Mouse (Mus musculus) left cerebral cortex, postnatal 4 days (tissue): Measurements from ENCODE around the gene Olfr782. TPM values are rescaled to one million over a fixed set of nuclear protein-coding genes. Genes with fewer than 3 reads are reported as not detected.
"Not testable (repeated sequence)": the region's sequence is repeated elsewhere in the genome, so short reads cannot be mapped to it uniquely, and the experiment has no call there.

Experiments
- DNase-seq: peaks from one replicate; pipeline ENCODE4 v3.0.0-alpha.2; 2022
- intact Hi-C: fragments of 180-260 bp; cut with DNase I; formaldehyde crosslinking; loops from one replicate; pipeline ENCODE4 v1.15.1; 2025
- total RNA-seq, 2 experiments: library from RNA; stranded (reverse); gene quantifications; 2 replicates each; pipeline ENCODE4 v1.2.3; 2021

Olfr782 gene
- not detected for total RNA-seq

GRCm38 (mm10) chr10:129348550-129348949 is at the start of gene Olfr782:
TSS of gene Olfr782 (plus strand) at chr10:129348850.
- DNase-seq, result no peak
- intact Hi-C loops, result no loop called here

- DNase-seq, intact Hi-C loops: not testable (repeated sequence)
These were observed 35.7 kb upstream of the Olfr782 start for GRCm38 (mm10) chr10:129312973-129313372.

- DNase-seq, intact Hi-C loops: not testable (repeated sequence)
These were observed 35.1 kb upstream of the Olfr782 start for GRCm38 (mm10) chr10:129313521-129313920.

- intact Hi-C loops, result no loop called here
- no peak for DNase-seq
These were observed 30.8 kb upstream of the Olfr782 start, which contains the start of gene Olfr780 for GRCm38 (mm10) chr10:129317817-129318216. TSS of gene Olfr780 (plus strand) at chr10:129318117.

GRCm38 (mm10) chr10:129328554-129328953 is 20.1 kb upstream of the Olfr782 start, which contains the start of gene Olfr781:
TSS of gene Olfr781 (plus strand) at chr10:129328854.
- DNase-seq, result no peak
- intact Hi-C loops, result no loop called here

- DNase-seq, intact Hi-C loops: not testable (repeated sequence)
These were observed 3.8 kb downstream of the Olfr782 start for GRCm38 (mm10) chr10:129352475-129352874.

GRCm38 (mm10) chr10:129356496-129356895 is 7.8 kb downstream of the Olfr782 start:
- intact Hi-C loops, DNase-seq: not testable (repeated sequence)

- DNase-seq, result no peak
- intact Hi-C loops, result no loop called here
These were observed 8.7 kb downstream of the Olfr782 start for GRCm38 (mm10) chr10:129357307-129357706.

- DNase-seq, intact Hi-C loops: not testable (repeated sequence)
These were observed 25.4 kb downstream of the Olfr782 start for GRCm38 (mm10) chr10:129374051-129374450.

- DNase-seq, result no peak
- intact Hi-C loops, result no loop called here
These were observed 35.1 kb downstream of the Olfr782 start, which contains the start of gene Olfr784 for GRCm38 (mm10) chr10:129383783-129384182. TSS of gene Olfr784 (plus strand) at chr10:129384083.

- intact Hi-C loops, result no loop called here
- DNase-seq, result no peak
These were observed 52.2 kb downstream of the Olfr782 start for GRCm38 (mm10) chr10:129400892-129401291.

Other genes with a start within 250 kb of the Olfr782 start
- gene Olfr768, start 249.5 kb upstream of the Olfr782 start, total RNA-seq, result not detected
- not detected for gene Olfr769, start 231.0 kb upstream of the Olfr782 start, total RNA-seq
- not detected for gene Olfr770, start 209.9 kb upstream of the Olfr782 start, total RNA-seq
- not detected for gene Olfr771, start 184.1 kb upstream of the Olfr782 start, total RNA-seq
- not detected for gene Olfr772, start 170.9 kb upstream of the Olfr782 start, total RNA-seq
- not detected for gene Olfr773, start 161.4 kb upstream of the Olfr782 start, total RNA-seq
- gene Olfr774, start 112.6 kb upstream of the Olfr782 start, total RNA-seq, result not detected
- not detected for gene Olfr775, start 100.4 kb upstream of the Olfr782 start, total RNA-seq
- not detected for gene Olfr776, start 89.7 kb upstream of the Olfr782 start, total RNA-seq
- not detected for gene Olfr777, start 77.4 kb upstream of the Olfr782 start, total RNA-seq
- gene Olfr780, start 30.7 kb upstream of the Olfr782 start, total RNA-seq, result not detected
- gene Olfr781, start 20.0 kb upstream of the Olfr782 start, total RNA-seq, result not detected
- gene Olfr784, start 35.2 kb downstream of the Olfr782 start, total RNA-seq, result under 1 TPM; 0.26 to 0.32 TPM
- not detected for gene Olfr785, start 56.6 kb downstream of the Olfr782 start, total RNA-seq
- gene Olfr786, start 78.5 kb downstream of the Olfr782 start, total RNA-seq, result not detected
- gene Olfr787, start 113.0 kb downstream of the Olfr782 start, total RNA-seq, result not detected
- not detected for gene Olfr788, start 122.1 kb downstream of the Olfr782 start, total RNA-seq
- gene Olfr789, start 135.9 kb downstream of the Olfr782 start, total RNA-seq, result not detected
- not detected for gene Olfr790, start 149.6 kb downstream of the Olfr782 start, total RNA-seq
- gene Olfr791, start 172.9 kb downstream of the Olfr782 start, total RNA-seq, result not detected
- not detected for gene Olfr792, start 190.3 kb downstream of the Olfr782 start, total RNA-seq
- gene Olfr794, start 218.8 kb downstream of the Olfr782 start, total RNA-seq, result not detected